Mouse (Mus musculus) ovary, adult 2 months (tissue): ENCODE data around the gene Cdkn3. TPM values are rescaled to one million over a fixed set of nuclear protein-coding genes. Genes with fewer than 3 reads are reported as not detected.

ENCODE experiments used
- polyA plus RNA-seq: library from polyadenylated mRNA; depleted of rRNA; stranded (reverse); fragments of >200 nt; gene quantifications from 2 replicates; pipeline ENCODE4 v1.2.3, GENCODE M21; 2012; rRNA removed

Cdkn3 gene
- 1.8 and 2.1 TPM in 2 replicates for polyA plus RNA-seq

GRCm38 (mm10) chr14:46760355-46761029 lies at the start of gene Cdkn3:
Cdkn3 (plus strand) TSS chr14:46760541.

GRCm38 (mm10) chr14:46787787-46788504 lies 27.6 kb downstream of the Cdkn3 start, which contains the start of gene Cnih1:
Cnih1 (minus strand) TSS chr14:46788411.

Other genes starting within 250 kb of the Cdkn3 start
- 66.7 and 97.1 TPM in 2 replicates for gene Cnih1, start 27.9 kb downstream of the Cdkn3 start, polyA plus RNA-seq
- gene Gmfb, start 61.7 kb downstream of the Cdkn3 start, polyA plus RNA-seq, result 4.9 and 5.2 TPM in 2 replicates
- gene Cgrrf1, start 71.6 kb downstream of the Cdkn3 start, polyA plus RNA-seq, result 10.8 and 11.5 TPM in 2 replicates
- gene Samd4, start 122.3 kb downstream of the Cdkn3 start, polyA plus RNA-seq, result 15.5 and 19.0 TPM in 2 replicates